Mouse (Mus musculus) lung, postnatal 0 days (tissue): ENCODE measurements around the gene Gak.

Experiments used
- CTCF ChIP-seq: IDR thresholded peaks from 2 replicates; pipeline ENCODE4 v1.5.1; 2016; ENCODE audit warnings: antibody characterized with exemption, mild to moderate bottlenecking
- EP300 ChIP-seq: IDR thresholded peaks from 2 replicates; pipeline ENCODE4 v1.6.1; 2016; ENCODE audit warnings: antibody characterized with exemption, mild to moderate bottlenecking, control low read depth

DNA sequence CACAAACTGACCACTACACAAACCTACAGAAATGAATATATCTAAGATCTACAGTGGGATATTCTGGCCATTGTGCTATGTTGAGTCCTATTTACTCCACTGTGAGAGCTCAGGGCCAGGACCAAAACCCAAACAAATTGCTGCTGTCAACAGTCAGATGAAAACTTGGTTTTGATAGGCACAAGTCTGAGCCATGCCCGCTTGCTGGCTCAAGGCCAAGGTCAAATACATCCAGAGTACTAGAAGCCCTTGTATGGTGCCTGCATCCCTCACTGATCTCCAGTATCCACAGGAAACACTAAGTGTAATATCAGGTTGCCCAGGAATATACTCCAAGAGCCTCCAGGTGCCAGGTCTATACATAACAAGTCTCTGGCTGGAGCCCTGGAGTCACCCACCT lies 58.6 kb downstream of the Gak start:
- TF ChIP-seq CTCF (no peak), EP300 (no peak)
